Mouse (Mus musculus): Measurements from ENCODE around the gene Grk1.

Grk1 gene

DNA sequence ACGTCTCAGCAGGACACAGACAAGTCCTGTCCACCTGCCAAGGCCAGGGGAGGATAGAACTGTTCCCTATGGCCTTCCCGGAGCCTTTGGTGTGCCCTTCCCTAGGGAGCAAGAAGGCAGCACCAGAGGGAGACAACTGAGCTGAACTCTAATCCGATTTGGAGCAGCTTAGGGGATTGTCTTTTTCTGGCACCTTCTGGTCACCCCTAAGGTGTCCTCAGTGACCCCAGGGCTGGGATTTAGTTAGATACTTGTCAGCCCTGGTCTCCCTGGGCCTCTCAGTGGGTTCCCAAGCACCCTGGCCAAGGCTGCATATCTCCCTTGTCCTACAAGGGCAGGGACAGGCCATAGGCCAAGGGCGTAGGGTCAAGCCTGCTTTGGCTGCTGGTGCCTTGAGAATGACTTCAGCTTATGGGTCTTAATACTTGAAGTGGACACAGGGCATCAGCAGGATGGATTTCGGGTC lies at the start of gene Grk1:
Gene Grk1 (plus strand): TSS at position 416 of the 466 bp plus-strand sequence.
- no peak for DNase-seq (ENCODE audit: low spot score in 2 of 2)

DNA sequence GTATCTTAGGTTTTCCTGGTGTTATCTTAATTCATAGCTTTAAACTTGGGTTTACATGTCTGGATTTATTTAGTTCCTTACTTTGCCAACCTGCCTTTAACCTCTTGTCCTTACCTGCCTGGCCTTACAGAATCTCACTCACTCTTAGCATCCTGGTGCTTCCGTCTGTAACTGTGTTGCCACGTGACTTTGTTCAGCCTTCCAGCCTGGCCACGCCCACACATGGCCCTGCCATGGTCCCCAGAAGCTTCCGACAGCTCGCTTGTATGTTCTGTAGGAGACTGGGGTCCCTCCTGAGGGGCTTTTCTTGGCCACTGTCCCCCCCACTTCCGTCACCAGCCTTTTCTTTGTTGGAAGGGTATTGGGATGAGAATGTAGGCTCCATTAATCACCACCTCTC lies 48.7 kb upstream of the Grk1 start:
- no peak for DNase-seq (ENCODE audit: low spot score in 2 of 2)

DNA sequence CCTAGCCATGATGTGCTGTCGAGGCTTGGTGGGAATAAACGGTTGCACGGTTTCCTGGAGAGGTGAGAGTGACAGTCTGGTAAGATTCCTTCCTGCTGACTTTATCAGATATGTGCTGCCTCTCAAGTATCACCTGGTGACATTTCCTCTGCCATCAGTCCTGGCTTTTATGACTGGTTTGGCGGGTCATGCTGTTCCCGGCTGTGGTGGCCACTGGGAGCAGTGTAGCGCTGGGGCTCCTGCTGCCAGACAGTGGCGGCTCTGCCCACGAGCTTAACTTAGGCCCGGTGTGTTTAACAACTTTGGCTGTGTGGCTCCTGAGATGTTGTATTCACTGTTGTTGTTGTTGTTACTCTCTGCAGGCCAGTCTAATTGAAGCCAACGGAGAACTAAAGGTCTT lies 48.2 kb upstream of the Grk1 start:
- DNase-seq (ENCODE audit: low spot score in 2 of 2), result no peak

DNA sequence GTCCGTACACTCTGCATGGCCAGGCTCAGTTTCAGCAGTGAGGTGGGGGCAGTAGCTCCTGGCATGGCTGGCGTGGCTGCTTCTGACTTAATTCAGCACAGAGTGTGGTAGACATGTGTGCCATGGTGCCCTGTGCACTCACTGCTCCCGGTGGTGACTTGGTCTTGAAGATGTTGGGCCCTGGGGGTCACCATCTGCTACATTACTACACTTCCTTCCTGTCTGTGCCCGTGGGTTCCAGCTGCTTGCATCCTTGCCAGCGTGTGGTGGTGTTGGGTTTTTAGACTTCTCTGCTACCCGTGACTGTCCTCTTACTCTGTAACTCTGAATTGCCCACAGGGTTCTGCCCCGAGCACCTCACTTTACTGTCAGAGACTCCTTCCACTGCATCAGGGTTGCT lies 44.7 kb upstream of the Grk1 start:
- no peak for DNase-seq (ENCODE audit: low spot score in 2 of 2)

DNA sequence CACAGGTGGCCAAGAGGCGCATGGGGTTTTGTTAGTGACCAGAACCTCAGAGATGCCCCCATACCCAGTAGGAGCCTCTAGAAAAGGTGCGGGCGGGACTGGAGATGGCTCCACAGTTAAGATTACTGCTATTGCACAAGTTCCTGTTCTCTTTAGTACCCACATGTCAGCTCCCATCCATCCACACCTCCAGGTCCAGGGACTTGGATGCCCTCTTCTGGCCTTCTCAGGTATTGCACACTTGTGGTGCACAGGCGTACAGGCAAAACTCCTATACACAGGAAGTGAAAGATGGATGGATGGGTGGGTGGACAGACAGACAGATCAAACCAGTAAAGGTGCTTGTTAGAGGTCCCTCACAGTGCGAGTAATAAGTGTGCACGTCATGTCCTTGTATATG lies 43.0 kb upstream of the Grk1 start:
- no peak for DNase-seq (ENCODE audit: low spot score in 2 of 2)

DNA sequence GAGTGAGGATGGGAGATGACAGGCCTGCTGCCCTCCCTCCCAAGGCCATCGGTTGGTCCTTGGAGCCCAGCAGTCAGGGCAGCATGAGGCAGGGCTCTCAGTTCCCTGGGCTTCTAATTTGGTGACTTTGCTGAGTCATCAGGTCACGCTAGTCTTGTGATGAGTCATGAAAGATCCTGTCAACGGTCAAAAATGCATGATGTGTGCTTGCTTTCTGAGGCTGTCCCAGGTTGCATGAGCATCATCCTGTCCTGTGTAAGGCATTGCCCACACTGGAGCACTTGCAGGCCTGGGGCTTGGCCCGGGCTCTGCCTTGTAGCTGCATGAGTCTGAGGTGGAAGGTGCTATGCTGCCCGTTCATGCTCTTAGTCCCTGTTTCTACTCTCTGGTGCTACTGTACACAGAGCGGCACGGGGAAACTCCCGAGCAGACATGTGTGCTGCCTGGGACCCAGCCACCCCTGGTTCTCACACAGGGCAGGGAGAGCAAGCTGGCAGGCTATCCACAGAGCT lies 31.7 kb upstream of the Grk1 start:
- DNase-seq (ENCODE audit: low spot score in 2 of 2), result no peak

DNA sequence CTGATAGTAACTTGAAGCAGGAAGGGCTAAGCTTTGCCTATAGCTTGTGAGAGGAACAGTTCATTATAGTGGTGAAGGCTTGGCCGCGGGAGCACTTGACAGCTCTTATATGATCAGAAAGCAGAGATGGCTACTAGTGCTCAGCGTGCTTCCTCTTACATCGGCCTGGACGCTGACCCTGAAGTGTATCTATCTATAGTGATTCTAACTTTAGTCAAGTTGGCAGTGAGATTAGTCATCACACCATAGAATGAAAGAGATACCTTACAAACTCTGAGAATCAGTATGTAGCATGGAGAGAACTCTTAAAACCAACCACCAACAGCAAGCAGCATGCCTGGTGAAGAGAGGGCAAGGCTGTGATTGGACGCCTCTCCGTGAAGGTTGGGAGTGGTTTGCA lies 23.3 kb upstream of the Grk1 start:
- no peak for DNase-seq (ENCODE audit: low spot score in 2 of 2)

DNA sequence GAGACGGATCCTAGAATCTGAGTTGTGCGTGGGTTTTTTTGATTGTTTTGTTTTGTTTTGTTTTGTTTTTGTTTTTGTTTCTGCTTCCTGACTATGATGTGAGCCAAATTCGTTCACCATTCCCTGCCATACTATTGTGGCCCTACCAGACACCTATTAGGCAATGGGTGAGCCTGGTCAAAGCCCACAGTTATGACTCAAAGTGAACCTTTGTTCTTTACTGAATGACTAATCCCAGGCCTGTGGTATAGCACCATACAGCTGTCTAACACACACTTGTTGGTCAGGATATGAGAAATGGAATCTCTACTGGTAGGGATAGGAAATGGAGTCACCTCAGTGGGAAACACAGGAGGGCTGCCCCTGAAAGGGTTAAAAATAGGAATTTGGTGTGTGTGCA lies 22.3 kb upstream of the Grk1 start:
- DNase-seq (ENCODE audit: low spot score in 2 of 2), result no peak

DNA sequence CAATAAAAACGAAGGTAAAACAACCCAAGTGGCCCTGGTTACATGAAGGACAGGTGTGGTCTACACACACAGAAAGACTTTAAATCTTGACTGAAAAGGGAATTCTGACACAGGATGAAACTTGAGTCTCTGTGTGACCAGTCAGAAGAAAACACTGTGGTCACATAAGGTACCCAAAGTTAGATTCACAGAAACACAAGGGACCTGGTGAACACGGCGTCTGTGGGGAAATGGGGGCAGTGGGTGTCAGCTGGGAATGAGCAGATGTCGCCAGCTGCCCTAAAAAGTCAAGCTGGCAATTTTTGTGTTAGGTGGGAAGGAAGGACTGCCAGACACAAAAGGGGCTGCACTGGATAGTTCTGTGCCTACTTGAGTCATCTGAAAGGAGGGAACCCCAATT lies 21.9 kb upstream of the Grk1 start:
- no peak for DNase-seq (ENCODE audit: low spot score in 2 of 2)

DNA sequence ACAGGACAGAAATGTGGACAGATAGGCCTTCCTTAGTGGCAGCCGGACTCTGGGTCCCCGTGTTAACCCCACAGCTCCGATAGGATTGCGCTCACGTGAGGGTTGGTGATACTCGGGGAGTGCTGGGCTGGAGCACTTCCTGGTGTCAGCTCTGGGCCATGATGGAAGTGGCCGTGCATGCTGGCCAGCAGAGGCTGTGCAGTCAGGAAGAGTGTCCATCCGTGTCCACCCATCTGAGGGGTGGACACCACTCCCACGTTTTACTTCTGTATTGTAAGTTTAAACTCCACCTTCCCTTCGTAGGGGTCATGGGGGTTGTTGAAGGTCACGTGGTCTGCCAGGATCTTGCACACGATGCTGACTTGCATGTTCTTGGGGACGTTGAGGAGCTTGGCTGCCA lies 18.5 kb upstream of the Grk1 start:
- no peak for DNase-seq (ENCODE audit: low spot score in 2 of 2)

DNA sequence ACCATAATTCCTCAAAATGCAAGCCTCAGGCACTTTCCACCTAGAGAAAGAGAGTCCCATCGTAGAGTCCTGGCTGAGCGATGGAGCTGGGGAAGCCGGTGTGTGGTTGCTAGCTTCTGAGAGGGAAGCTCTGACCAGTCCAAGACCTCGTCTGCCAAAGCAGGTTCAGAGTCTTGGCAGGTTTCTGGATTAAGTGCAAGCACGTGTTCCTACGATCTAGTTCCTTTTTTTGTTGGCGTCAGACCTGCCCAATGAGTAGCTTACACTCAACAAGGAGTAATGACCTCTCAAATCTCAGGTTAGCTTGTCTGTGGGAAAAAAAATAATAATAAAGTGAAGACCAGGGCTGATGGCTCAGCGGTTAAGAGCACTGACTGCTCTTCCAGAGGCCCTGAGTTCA lies 17.2 kb upstream of the Grk1 start:
- no peak for DNase-seq (ENCODE audit: low spot score in 2 of 2)

DNA sequence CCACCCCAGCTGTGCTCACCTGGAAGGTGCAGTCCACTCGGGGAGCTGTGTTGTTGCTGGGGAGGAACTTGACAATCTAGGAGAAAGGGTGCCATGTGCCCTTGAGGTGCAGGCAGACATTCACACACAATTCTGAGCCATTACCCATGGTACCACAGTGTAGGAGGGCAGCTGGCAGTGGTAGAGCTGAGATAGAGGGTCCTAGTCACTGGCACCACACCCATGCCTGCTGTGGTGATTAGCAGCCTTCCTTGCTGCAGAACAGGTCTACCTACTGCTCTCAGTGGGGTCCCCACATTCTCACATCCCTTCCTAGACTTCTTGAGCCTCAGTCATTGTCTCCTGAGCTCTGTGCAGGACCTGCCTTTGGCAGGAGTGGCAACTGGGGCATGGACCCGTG lies 16.1 kb upstream of the Grk1 start:
- no peak for DNase-seq (ENCODE audit: low spot score in 2 of 2)

DNA sequence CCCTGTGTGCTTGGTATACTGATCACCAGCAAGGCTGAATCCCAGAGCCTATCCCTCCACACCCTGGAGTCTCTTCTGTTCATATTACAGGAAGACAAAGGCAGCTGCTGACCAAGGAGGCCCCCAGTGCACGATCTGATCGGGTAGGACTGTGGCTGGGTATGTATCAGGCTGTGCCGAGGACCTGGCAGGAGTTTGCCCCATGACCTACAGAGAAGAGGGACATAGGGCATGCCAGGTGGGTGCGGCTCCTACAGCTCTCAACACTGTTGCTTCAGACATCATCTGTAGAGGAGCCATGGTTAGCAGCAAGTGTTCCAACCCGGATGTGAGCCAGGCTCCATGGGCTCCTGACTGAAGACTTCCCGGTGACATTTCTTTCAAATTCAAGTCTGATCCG lies 11.0 kb upstream of the Grk1 start:
- DNase-seq (ENCODE audit: low spot score in 2 of 2), result no peak

DNA sequence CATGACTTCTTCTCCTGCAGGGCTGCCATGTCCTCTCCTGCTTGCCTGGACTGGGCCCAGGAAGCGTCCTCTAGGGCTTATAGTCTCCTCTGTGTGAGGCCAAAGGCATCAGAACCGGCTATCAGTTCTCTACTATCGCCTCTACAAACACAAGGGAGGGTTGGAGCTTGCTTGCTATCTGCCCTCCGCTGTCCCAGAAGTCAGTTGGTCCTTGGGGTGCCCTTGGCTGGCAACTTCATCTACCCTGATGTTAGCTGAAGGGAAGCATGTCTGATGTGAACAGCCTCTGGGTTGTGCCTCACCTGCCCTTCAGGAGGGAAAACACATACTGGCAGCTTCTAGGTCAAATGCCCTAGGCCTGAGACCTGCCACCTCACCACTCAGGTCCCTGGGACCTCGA lies 8.2 kb upstream of the Grk1 start, which contains the start of gene Atp4b:
Gene Atp4b (minus strand): TSS at position 101 of the 400 bp plus-strand sequence.
- no peak for DNase-seq (ENCODE audit: low spot score in 2 of 2)

DNA sequence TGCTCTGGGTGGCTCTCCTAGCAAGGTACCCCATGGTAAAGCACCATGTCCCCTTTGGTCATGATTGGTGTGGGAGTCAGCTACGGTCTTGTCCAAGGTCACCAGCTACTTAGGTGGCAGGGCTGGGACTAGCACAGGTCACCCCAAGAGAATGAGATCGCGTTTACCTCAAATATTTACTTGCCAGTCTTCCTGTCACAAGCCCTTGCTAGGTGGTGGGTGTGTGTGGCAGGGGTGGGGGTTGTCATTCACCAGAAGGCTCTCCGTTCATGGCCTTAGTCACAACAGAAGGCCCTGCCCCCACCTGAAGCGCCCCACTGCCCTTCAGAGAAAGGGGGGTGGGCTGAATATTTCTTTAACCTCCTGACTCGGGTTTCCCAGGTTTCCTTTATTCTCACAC lies 1.4 kb upstream of the Grk1 start:
- no peak for DNase-seq (ENCODE audit: low spot score in 2 of 2)

DNA sequence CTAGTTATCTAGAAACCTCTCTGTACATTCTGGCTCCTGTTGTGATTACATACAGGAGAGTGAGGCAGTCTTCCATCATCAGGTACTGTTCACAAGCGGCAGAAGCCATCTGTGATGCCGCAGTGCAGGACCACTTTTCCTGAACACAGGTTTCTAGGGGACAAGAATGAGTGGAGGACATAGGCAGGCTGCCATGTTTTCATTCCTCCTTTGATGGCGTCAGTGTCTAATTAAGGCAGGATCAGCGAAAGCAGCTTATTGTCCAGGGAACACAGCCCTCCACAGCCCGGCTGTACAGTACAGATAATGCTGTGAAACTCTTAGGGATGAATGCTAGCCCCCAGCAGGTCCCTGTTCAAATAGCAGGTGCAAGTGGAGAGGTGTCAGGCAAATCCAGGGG lies 1.1 kb downstream of the Grk1 start:
- DNase-seq (ENCODE audit: low spot score in 2 of 2), result no peak

DNA sequence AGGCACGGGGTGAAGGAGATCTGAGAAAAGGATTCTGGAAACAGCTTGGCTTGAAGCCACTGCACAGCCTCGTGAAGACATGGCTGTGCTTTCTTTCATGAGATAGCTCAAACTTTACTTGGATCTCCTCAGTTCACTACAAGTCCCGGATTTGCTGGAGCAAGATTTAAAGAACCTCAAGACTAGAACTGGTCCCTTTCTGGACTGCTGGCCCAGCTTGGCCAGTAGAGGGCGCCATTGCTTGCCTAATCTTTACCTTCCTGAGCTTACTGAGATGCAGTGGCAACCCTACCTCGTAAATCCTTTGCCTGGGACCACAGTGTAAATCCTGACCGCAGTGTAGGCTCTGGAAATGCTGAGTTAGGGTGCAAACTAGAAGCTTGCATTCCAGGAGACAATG lies 6.7 kb downstream of the Grk1 start:
- peak; percentile 50 to 55 for DNase-seq (ENCODE audit: low spot score in 2 of 2)

DNA sequence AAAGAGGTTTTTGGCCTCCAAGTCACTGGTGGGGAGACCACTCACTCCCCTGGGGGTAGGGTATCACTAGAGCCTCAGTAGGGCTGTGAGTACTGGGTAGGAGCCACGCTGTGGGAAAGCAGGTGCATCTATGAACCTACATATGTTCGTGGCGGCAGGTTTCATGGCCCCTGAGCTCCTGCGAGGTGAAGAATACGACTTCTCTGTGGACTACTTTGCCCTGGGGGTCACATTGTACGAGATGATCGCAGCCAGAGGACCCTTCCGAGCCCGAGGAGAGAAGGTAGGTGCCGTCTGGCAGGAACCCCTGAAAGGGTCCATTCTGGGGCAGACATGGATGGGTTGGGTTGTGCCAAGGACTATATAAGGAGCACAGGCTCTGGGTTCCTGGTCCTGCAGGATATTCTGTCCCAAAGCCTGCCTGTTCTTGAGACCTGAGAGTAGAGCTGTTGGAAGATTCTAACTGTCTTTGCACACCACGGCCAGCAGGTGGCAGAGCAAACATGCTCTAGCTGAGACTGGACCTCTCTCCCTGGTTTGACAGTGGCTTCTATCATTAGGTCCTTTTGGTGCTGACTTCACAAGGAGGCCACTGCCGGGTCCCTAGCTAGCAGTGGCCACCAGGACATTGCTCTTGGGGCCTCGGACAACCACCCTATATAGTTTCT lies 8.1 kb downstream of the Grk1 start:
- DNase-seq (ENCODE audit: low spot score in 2 of 2), result peak; percentile 30 to 49

DNA sequence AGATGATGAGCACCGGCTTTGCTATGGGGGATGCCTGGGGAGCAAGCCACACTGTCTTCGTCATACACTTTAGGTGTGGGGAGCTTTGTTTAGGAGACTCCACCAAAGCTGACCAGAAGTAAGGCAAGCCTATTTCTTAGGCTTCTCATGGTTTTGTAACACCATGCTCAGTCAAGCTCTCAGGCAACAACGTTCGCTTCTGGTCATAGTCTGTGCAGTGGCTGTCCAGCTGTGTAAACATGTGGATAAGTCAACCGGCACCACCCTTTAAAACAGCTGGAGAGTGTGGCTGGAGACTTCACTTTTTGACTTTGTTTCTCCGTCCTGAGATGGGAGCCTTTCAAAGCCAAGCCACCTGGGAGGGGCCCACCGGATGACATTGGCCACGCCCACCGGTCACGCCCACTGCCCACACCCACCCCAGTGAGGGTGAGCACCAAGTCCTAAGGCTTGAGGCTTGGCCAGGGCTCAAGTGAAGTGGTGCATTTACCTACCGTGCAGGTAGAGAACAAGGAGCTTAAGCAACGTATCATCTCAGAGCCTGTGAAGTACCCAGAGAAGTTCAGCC lies 9.0 kb downstream of the Grk1 start:
- no peak for DNase-seq (ENCODE audit: low spot score in 2 of 2)

DNA sequence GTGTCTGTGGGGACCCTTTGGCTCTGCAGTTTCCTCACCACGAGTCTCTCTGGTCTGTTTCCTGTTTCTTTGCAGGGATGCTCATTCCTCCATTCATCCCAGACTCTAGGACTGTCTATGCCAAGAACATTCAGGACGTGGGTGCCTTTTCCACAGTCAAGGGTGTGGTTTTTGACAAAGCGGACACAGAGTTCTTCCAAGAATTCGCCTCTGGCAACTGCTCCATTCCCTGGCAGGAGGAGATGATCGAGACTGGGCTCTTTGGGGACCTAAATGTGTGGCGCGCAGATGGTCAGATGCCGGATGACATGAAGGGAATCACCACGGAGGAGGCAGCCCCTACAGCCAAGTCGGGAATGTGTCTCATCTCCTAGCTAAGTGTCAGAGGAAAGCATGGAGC lies 11.0 kb downstream of the Grk1 start:
- no peak for DNase-seq (ENCODE audit: low spot score in 2 of 2)

DNA sequence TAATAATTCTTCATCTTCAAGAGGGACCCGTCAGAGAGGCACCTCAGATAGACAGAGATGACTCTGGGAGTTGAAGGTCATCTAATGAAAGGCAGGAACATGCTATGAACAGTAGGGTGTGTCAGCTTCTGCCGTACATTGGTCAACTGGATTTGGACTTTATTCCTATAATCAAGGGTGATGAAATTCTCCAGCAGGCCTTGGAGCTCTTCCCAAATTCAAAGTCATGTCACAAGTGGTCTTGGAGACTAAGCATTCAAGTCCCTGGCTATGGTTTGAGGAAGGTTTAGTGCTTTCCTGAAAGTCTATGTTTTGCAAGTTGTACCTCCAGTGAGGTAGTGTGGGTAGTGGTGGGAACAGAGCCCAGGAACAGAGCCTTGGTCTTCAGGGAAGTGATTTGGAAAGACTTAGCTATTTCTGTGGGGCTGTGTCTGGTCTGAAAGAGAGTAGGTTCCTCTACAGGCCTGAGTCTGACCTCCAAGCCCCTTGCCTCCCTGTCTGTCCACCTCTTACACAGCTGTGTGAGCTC lies 14.3 kb downstream of the Grk1 start:
- DNase-seq (ENCODE audit: low spot score in 2 of 2), result no peak

DNA sequence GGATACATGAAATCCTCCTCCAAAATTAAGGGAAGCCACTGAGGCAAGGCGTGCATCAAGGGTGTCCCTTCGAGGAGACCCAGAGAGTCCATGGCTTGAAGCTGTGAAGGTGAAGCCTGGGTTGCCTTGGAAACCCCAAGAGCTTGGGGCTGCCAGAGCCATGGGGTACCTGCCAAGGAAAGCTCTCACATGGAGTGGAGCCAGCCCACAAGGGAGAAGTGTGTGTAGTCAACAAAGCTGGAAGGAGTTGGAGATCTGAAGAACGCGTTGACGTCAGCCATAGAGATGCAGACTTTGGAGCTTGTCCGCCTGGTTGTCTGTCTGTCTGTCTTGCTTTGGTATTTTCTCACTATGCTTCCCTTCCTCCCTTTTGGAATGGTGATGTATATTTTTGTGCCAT lies 16.1 kb downstream of the Grk1 start:
- no peak for DNase-seq (ENCODE audit: low spot score in 2 of 2)

DNA sequence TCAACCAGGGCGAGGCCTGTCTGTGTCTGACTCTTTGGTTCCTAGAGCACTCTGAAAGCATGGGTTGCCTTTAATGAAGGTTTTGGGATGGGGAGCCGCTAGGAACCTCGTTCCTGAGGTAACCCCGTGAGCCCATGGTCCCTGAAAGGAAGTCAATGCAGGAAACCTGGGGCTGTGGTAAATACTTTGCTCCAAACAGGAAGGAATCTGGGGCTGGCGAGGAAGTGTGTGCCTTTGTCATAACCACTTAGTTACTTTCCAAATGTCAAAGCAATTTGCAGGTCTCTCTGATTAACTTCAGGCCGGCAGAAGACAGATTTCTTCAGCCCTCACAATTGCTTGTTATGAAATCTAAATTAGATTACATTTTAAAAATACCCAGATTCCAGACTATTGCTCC lies 22.5 kb downstream of the Grk1 start:
- no peak for DNase-seq (ENCODE audit: low spot score in 2 of 2)

All from frontal cortex, postnatal 25 days (tissue).